Mouse (Mus musculus) lung, adult 2 months (tissue): ENCODE results near the gene Ube2j1.

Experiments
- CTCF ChIP-seq: fragments of 200-500 bp; IDR thresholded peaks from 2 replicates; pipeline ENCODE4 v1.5.1; 2011; ENCODE audit warnings: mild to moderate bottlenecking, low read length, control low read depth; ENCODE audit not compliant: insufficient read depth
- POLR2A ChIP-seq: fragments of 200-500 bp; IDR thresholded peaks from 2 replicates; pipeline ENCODE4 v1.6.1; 2011; ENCODE audit warnings: low read depth, mild to moderate bottlenecking, control low read depth, low read length, borderline replicate concordance; ENCODE audit errors: extremely low read depth

DNA sequence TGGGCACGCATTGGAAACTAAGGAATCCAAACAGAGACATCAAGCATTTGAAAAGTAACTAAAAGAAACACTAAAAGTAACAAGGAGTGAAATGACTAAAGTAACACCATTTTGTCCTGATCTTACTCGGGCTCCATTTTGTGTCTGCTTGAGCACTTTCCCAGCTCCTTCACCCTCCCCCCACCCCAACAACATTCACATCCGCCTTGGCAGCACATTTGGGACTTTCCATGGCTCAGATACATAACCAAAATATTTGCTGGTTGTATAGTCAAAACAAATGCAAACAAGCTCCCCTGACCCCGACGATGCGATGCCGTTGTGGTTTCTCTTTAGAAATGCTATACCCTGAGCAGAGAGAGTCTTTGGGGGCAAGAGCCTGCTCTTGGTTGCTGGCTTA lies 2.1 kb upstream of the Ube2j1 start:
- TF ChIP-seq POLR2A = no peak
- no peak for TF ChIP-seq CTCF
